ENCODE assay signal across 18 mouse cellular contexts in the genomic region with DNA sequence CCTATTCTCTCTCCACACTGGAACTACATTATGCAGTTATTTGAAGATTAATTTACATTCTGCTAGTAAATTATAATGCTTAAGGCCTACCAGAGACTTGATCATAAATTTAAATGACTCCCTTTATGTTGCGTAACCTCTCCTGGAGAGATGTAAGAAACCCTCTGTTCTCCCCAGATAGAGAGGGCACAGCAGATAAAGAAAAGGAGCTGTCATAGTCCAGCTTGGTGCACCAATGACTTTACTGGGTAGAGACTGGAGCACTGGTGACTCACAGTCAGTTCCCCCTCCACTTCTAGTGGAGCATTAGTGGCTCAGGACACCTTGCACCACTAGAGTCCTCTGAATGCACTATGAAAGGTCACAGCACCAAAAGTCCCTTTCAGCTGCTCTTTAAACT. TPM values are rescaled to one million over a fixed set of nuclear protein-coding genes. Genes with fewer than 3 reads are reported as not detected.
DNase-seq lines count a peak whose midpoint lies in the region; ATAC-seq lines count a peak whose summit lies in the region.
"Had no signal": no experiment of that assay in that cellular context is flagged by ENCODE, and none has a peak within 500 bp of the region (broad histone marks: within the 10 kb centered on the region; RNA-seq: fewer than 3 reads in every experiment).

No protein-coding gene starts in this region.

- 58% methylated on average over 1 of the region's 1 CpGs for WGBS in liver, embryonic 11.5 days
- 78% methylated on average over 1 of the region's 1 CpGs for WGBS in hindbrain, embryonic 16.5 days

- H3K4me1 ChIP-seq in liver, embryonic 11.5 days (replicated peaks; ENCODE audit: control insufficient read depth, insufficient read depth, low read length): 0 out of 2 replicates have a peak, but pooled peaks cover 4% of the 10 kb centered on the region
- no peaks in the 10 kb centered on the region for H3K4me1 ChIP-seq in hindbrain, embryonic 16.5 days (ENCODE audit: control insufficient read depth, insufficient read depth, low read depth, low read length)
- H3K4me1 ChIP-seq: embryonic facial prominence, embryonic 15.5 days; hindbrain, embryonic 15.5 days; limb, embryonic 13.5 days had no signal

- H3K27me3 ChIP-seq in liver, embryonic 11.5 days (replicated peaks; ENCODE audit: control insufficient read depth, insufficient read depth, low read length): no peaks in the 10 kb centered on the region
- H3K27me3 ChIP-seq in hindbrain, embryonic 16.5 days (replicated peaks; ENCODE audit: control insufficient read depth, insufficient read depth, low read length): no peaks in the 10 kb centered on the region
- H3K27me3 ChIP-seq: embryonic facial prominence, embryonic 15.5 days; forebrain, embryonic 13.5 days; heart, embryonic 12.5 days; hindbrain, embryonic 15.5 days; limb, embryonic 13.5 days had no signal

- peak; percentile 99 for ATAC-seq in liver, embryonic 11.5 days (replicated peaks; ENCODE audit: low FRiP score)
- ATAC-seq in megakaryocyte, adult 5-6 weeks (ENCODE audit: poor library complexity, severe bottlenecking): peak; percentile 33
- ATAC-seq in hindbrain, embryonic 16.5 days: no peak
- ATAC-seq: forebrain, embryonic 13.5 days; lung, postnatal 0 days had no signal

- no peaks in the 10 kb centered on the region for H3K36me3 ChIP-seq in liver, embryonic 11.5 days (ENCODE audit: control insufficient read depth, insufficient read depth, low read length)
- H3K36me3 ChIP-seq in hindbrain, embryonic 16.5 days (ENCODE audit: control insufficient read depth, insufficient read depth, low read length): no peaks in the 10 kb centered on the region
- H3K36me3 ChIP-seq: embryonic facial prominence, embryonic 15.5 days; heart, embryonic 12.5 days; hindbrain, embryonic 15.5 days; limb, embryonic 13.5 days had no signal

- no peak overlapping the region for H3K4me2 ChIP-seq in liver, embryonic 11.5 days
- H3K4me2 ChIP-seq in hindbrain, embryonic 16.5 days (ENCODE audit: low read length): no peak overlapping the region
- H3K4me2 ChIP-seq: embryonic facial prominence, embryonic 15.5 days; forebrain, embryonic 13.5 days; heart, embryonic 12.5 days; hindbrain, embryonic 15.5 days; limb, embryonic 13.5 days; midbrain, embryonic 11.5 days had no signal

- peak; percentile 77 for DNase-seq in 416B (ENCODE audit: low read depth)
- DNase-seq in c-Kit-positive CD71-negative TER-119-negative erythroid progenitor cells, embryonic 14.5 days (ENCODE audit: low read depth): peak; percentile 18
- no peak for DNase-seq in liver, embryonic 11.5 days (ENCODE audit: low spot score)
- no peak for DNase-seq in right cerebral cortex, postnatal 25 days
- no peak for DNase-seq in thymus, adult 18-20 months
- DNase-seq: cerebellum, adult 2 months; heart, postnatal 36 days; kidney, adult 18-20 months; kidney, postnatal 36 days had no signal

- no peak overlapping the region for H3K9ac ChIP-seq in liver, embryonic 11.5 days (ENCODE audit: low read depth, low read length)
- H3K9ac ChIP-seq in hindbrain, embryonic 16.5 days (ENCODE audit: low read depth, low read length): no peak overlapping the region
- H3K9ac ChIP-seq: embryonic facial prominence, embryonic 15.5 days; forebrain, embryonic 13.5 days; heart, embryonic 12.5 days; hindbrain, embryonic 15.5 days; limb, embryonic 13.5 days had no signal

- H3K4me3 ChIP-seq in liver, embryonic 11.5 days (ENCODE audit: low read depth, low read length): no peak overlapping the region
- H3K4me3 ChIP-seq in hindbrain, embryonic 16.5 days (ENCODE audit: low read length): no peak overlapping the region
- H3K4me3 ChIP-seq: embryonic facial prominence, embryonic 15.5 days; forebrain, embryonic 13.5 days; heart, embryonic 12.5 days; hindbrain, embryonic 15.5 days; limb, embryonic 13.5 days had no signal

- H3K9me3 ChIP-seq in liver, embryonic 11.5 days (ENCODE audit: control insufficient read depth, low read length): no peaks in the 10 kb centered on the region
- H3K9me3 ChIP-seq in hindbrain, embryonic 16.5 days (ENCODE audit: control insufficient read depth, low read length): no peaks in the 10 kb centered on the region
- H3K9me3 ChIP-seq: embryonic facial prominence, embryonic 15.5 days; forebrain, embryonic 13.5 days; heart, embryonic 12.5 days; hindbrain, embryonic 15.5 days; limb, embryonic 13.5 days had no signal

- H3K27ac ChIP-seq in liver, embryonic 11.5 days (ENCODE audit: low read depth, low read length): no peak overlapping the region
- H3K27ac ChIP-seq in hindbrain, embryonic 16.5 days (ENCODE audit: low read depth, low read length): no peak overlapping the region
- H3K27ac ChIP-seq: embryonic facial prominence, embryonic 15.5 days; forebrain, embryonic 13.5 days; hindbrain, embryonic 15.5 days; limb, embryonic 13.5 days had no signal

RNA-seq across cellular contexts. Expression of a gene that starts 27.1 kb away (rescaled TPM):
- polyA plus RNA-seq in liver, embryonic 11.5 days (2014; fragmentation: Nextera tagmentation; extraction: Ambion mirVana): not detected in 2 replicates
- 0.25 and 0.62 TPM in 2 replicates for total RNA-seq in megakaryocyte, adult 5-6 weeks (2015)
- total RNA-seq in megakaryocyte, adult 5-6 weeks (2017): 0.28 and 0.95 TPM in 2 replicates
- not detected in 2 replicates for polyA plus RNA-seq in hindbrain, embryonic 16.5 days (2015; fragmentation: Nextera tagmentation; extraction: Ambion mirVana)
- polyA plus RNA-seq: embryonic facial prominence, embryonic 15.5 days; forebrain, embryonic 13.5 days; heart, embryonic 12.5 days; hindbrain, embryonic 15.5 days; limb, embryonic 13.5 days; lung, postnatal 0 days; midbrain, embryonic 11.5 days had no signal

RNA-seq across cellular contexts. Expression of a gene that starts 31.4 kb away (rescaled TPM):
- polyA plus RNA-seq in liver, embryonic 11.5 days (2014; fragmentation: Nextera tagmentation; extraction: Ambion mirVana): 7.2 and 7.5 TPM in 2 replicates
- total RNA-seq in megakaryocyte, adult 5-6 weeks (2015): 10.8 and 11.4 TPM in 2 replicates
- 15.0 and 19.4 TPM in 2 replicates for total RNA-seq in megakaryocyte, adult 5-6 weeks (2017)
- 10.3 and 10.7 TPM in 2 replicates for polyA plus RNA-seq in hindbrain, embryonic 16.5 days (2015; fragmentation: Nextera tagmentation; extraction: Ambion mirVana)

Comparison
In these comparisons a context has a peak if more than half of its experiments do, and no peak if none do; other contexts are left out.
1. DNase-seq: peak in 416B (single experiment) and c-Kit-positive CD71-negative TER-119-negative erythroid progenitor cells, embryonic 14.5 days (single experiment); none in liver, embryonic 11.5 days (single experiment), right cerebral cortex, postnatal 25 days (single experiment) and thymus, adult 18-20 months (0 of 2).